Comparison of ENCODE assay signal across 8 mouse cellular contexts in genomic region chr17:55711984-55712811, GRCm38 (mm10). TPM values are rescaled to one million over a fixed set of nuclear protein-coding genes. Genes with fewer than 3 reads are reported as not detected.
A peak's percentile ranks its signal among the peaks of the same experiment; 100 is the strongest.
DNase-seq lines count a peak whose midpoint lies in the region; ATAC-seq and TF ChIP-seq lines count a peak whose summit lies in the region.

Gene Pot1b (minus strand): TSS chr17:55712628.

- no peaks in the 10 kb centered on the region for H3K79me2 ChIP-seq in heart, adult 2 months (replicated peaks; ENCODE audit: control insufficient read depth, insufficient read depth, low read length)

- under 1% methylated on average over 36 of the region's 37 CpGs for WGBS in embryonic facial prominence, embryonic 14.5 days
- WGBS in heart, adult 2 months, result under 1% methylated on average over 37 of the region's 37 CpGs
- under 1% methylated on average over 36 of the region's 37 CpGs for WGBS in limb, embryonic 13.5 days
- WGBS in midbrain, embryonic 16.5 days, result 0% methylated on average over 35 of the region's 37 CpGs

- peak within 1 kb of the TSS; percentile 78 for H3K4me3 ChIP-seq in embryonic facial prominence, embryonic 14.5 days (ENCODE audit: low read depth, low read length)
- peak within 1 kb of the TSS; percentile 79 for H3K4me3 ChIP-seq in heart, adult 2 months
- H3K4me3 ChIP-seq in limb, embryonic 13.5 days, result peak within 1 kb of the TSS; percentile 80
- H3K4me3 ChIP-seq in midbrain, embryonic 16.5 days (ENCODE audit: low read depth, low read length), result peak within 1 kb of the TSS; percentile 46

- TF ChIP-seq EP300 in heart, adult 2 months (IDR thresholded peaks at IDR 0.05; ENCODE audit: insufficient read depth, low read depth, low read length), result no peak

- DNase-seq in 3T3-L1 (ENCODE audit: low read depth, low spot score), result peak; percentile 99
- DNase-seq in adrenal gland, postnatal 4 days (ENCODE audit: low spot score in 2 of 2), result peak; percentile 90 to 91
- DNase-seq in embryonic facial prominence, embryonic 14.5 days (ENCODE audit: low spot score), result peak; percentile 98
- peak; percentile 96 for DNase-seq in heart, adult 2 months
- DNase-seq in kidney, adult 8-10 months, result peak; percentile 98 to 99
- DNase-seq in spleen, postnatal 10 days (ENCODE audit: low spot score in 2 of 2), result peak; percentile 88 to 95

- H3K27me3 ChIP-seq in embryonic facial prominence, embryonic 14.5 days (replicated peaks; ENCODE audit: control insufficient read depth, insufficient read depth, low read length), result no peaks in the 10 kb centered on the region
- no peaks in the 10 kb centered on the region for H3K27me3 ChIP-seq in heart, adult 2 months (ENCODE audit: control insufficient read depth, insufficient read depth, low read length)
- H3K27me3 ChIP-seq in limb, embryonic 13.5 days, result no peaks in the 10 kb centered on the region
- H3K27me3 ChIP-seq in midbrain, embryonic 16.5 days (ENCODE audit: control insufficient read depth, insufficient read depth, low read depth, low read length), result no peaks in the 10 kb centered on the region

- H3K27ac ChIP-seq in embryonic facial prominence, embryonic 14.5 days (replicated peaks; ENCODE audit: low read depth, low read length), result peak within 1 kb of the TSS; percentile 65; the same call in 1 of the 2 replicates
- H3K27ac ChIP-seq in heart, adult 2 months, result peak within 1 kb of the TSS; percentile 55
- H3K27ac ChIP-seq in limb, embryonic 13.5 days, result no peak within 1 kb of the TSS
- H3K27ac ChIP-seq in midbrain, embryonic 16.5 days (ENCODE audit: low read length), result peak within 1 kb of the TSS; percentile 50; the same call in 1 of the 2 replicates

- intact Hi-C loops in heart, adult 2 months (cut with DNase I), result loop anchor here (5.0 kb wide), 3 partner anchors 170 to 900 kb away; partner anchors contain the start of genes Rpl36 and Yju2

- peak; percentile 100 for ATAC-seq in embryonic facial prominence, embryonic 14.5 days (ENCODE audit: low read depth)
- ATAC-seq in limb, embryonic 13.5 days (ENCODE audit: low FRiP score, low read depth), result peak; percentile 99
- ATAC-seq in midbrain, embryonic 16.5 days, result peak; percentile 99

- TF ChIP-seq POLR2A in heart, adult 2 months (IDR thresholded peaks at IDR 0.05; ENCODE audit: insufficient read depth, low read depth, low read length), result peak; percentile 64

- no peaks in the 10 kb centered on the region for H3K4me1 ChIP-seq in embryonic facial prominence, embryonic 14.5 days (ENCODE audit: control insufficient read depth, insufficient read depth, low read length)
- H3K4me1 ChIP-seq in heart, adult 2 months (ENCODE audit: control insufficient read depth, insufficient read depth, low read length), result peaks cover 1% of the 10 kb centered on the region
- H3K4me1 ChIP-seq in limb, embryonic 13.5 days, result no peaks in the 10 kb centered on the region
- H3K4me1 ChIP-seq in midbrain, embryonic 16.5 days (ENCODE audit: control insufficient read depth, insufficient read depth, low read length), result 0 out of 2 replicates have a peak, but pooled peaks cover 2% of the 10 kb centered on the region

- peak; percentile 42 for TF ChIP-seq CTCF in heart, adult 2 months (IDR thresholded peaks at IDR 0.05)

- H3K9ac ChIP-seq in embryonic facial prominence, embryonic 14.5 days (ENCODE audit: low read depth, low read length), result peak within 1 kb of the TSS; percentile 77
- H3K9ac ChIP-seq in heart, adult 2 months (ENCODE audit: low read depth, low read length), result peak within 1 kb of the TSS; percentile 73
- peak within 1 kb of the TSS; percentile 80 for H3K9ac ChIP-seq in limb, embryonic 13.5 days
- H3K9ac ChIP-seq in midbrain, embryonic 16.5 days (ENCODE audit: low read depth, low read length), result peak within 1 kb of the TSS; percentile 52

- peaks cover 5% of the 10 kb centered on the region; the same call in 1 of the 2 replicates for H3K36me3 ChIP-seq in embryonic facial prominence, embryonic 14.5 days (ENCODE audit: control insufficient read depth, insufficient read depth, low read length)
- no peaks in the 10 kb centered on the region for H3K36me3 ChIP-seq in heart, adult 2 months (ENCODE audit: control insufficient read depth, insufficient read depth, low read length)
- peaks cover 9% of the 10 kb centered on the region for H3K36me3 ChIP-seq in limb, embryonic 13.5 days
- H3K36me3 ChIP-seq in midbrain, embryonic 16.5 days (ENCODE audit: control insufficient read depth, insufficient read depth, low read length), result 0 out of 2 replicates have a peak, but pooled peaks cover 2% of the 10 kb centered on the region

- H3K4me2 ChIP-seq in embryonic facial prominence, embryonic 14.5 days (ENCODE audit: low read depth, low read length), result peak within 1 kb of the TSS; percentile 80
- H3K4me2 ChIP-seq in limb, embryonic 13.5 days (replicated peaks), result peak within 1 kb of the TSS; percentile 76
- H3K4me2 ChIP-seq in midbrain, embryonic 16.5 days (ENCODE audit: low read length), result peak within 1 kb of the TSS; percentile 83

- H3K9me3 ChIP-seq in embryonic facial prominence, embryonic 14.5 days (ENCODE audit: control insufficient read depth, low read length), result no peaks in the 10 kb centered on the region
- H3K9me3 ChIP-seq in limb, embryonic 13.5 days, result no peaks in the 10 kb centered on the region
- H3K9me3 ChIP-seq in midbrain, embryonic 16.5 days (replicated peaks; ENCODE audit: control insufficient read depth, low read length, poor library complexity, severe bottlenecking), result no peaks in the 10 kb centered on the region

RNA-seq across cellular contexts. Expression of gene Pot1b, which starts in this region (rescaled TPM):
- 10 to 100 TPM; 12.7 to 14.0 TPM for total RNA-seq in adrenal gland, postnatal 4 days (2021)
- 4.7 and 5.0 TPM in 2 replicates for polyA plus RNA-seq in embryonic facial prominence, embryonic 14.5 days (2014; fragmentation: Nextera tagmentation; extraction: Ambion mirVana)
- 1 to 10 TPM; 2.3 to 2.8 TPM for total RNA-seq in heart, adult 2 months (2021)
- 1.5 and 3.5 TPM in 2 replicates for polyA plus RNA-seq in heart, adult 2 months (2012; rRNA removed)
- 11.7 and 12.3 TPM in 2 replicates for polyA plus RNA-seq in limb, embryonic 13.5 days (2015; fragmentation: Nextera tagmentation; extraction: Ambion mirVana)
- 6.7 and 7.9 TPM in 2 replicates for polyA plus RNA-seq in midbrain, embryonic 16.5 days (2015; fragmentation: Nextera tagmentation; extraction: Ambion mirVana)
